Mouse (Mus musculus) kidney, embryonic 15.5 days (tissue): ENCODE results near the gene Abca3. TPM values are rescaled to one million over a fixed set of nuclear protein-coding genes. Genes with fewer than 3 reads are reported as not detected.

Experiments used
- ATAC-seq: fragments of 200-750 bp; cut with Nextera tagmentation; replicated peaks from 2 replicates; pipeline ENCODE4 v1.8.0; 2017; ENCODE audit warnings: moderate TSS enrichment; ENCODE audit not compliant: low FRiP score
- H3K27ac ChIP-seq: fragments of 300-500 bp; sonication (generic); 2 replicates; pipeline ENCODE4 v1.5.1; 2015; ENCODE audit warnings: mild to moderate bottlenecking, inconsistent platforms
- H3K27me3 ChIP-seq: fragments of 300-500 bp; sonication (generic); 2 replicates; pipeline ENCODE4 v1.6.1; 2015; ENCODE audit warnings: inconsistent platforms
- H3K36me3 ChIP-seq: fragments of 300-500 bp; sonication (generic); 2 replicates; pipeline ENCODE4 v1.6.1; 2015; ENCODE audit warnings: inconsistent platforms
- H3K4me1 ChIP-seq: fragments of 300-500 bp; sonication (generic); 2 replicates; pipeline ENCODE4 v1.6.1; 2015; ENCODE audit warnings: inconsistent platforms
- H3K4me2 ChIP-seq: fragments of 300-500 bp; sonication (generic); 2 replicates; pipeline ENCODE4 v1.6.1; 2015; ENCODE audit warnings: moderate library complexity, mild to moderate bottlenecking, inconsistent platforms
- H3K4me3 ChIP-seq: fragments of 300-500 bp; sonication (generic); replicated peaks from 2 replicates; pipeline ENCODE4 v1.5.1; 2015; ENCODE audit warnings: mild to moderate bottlenecking, inconsistent platforms
- H3K9ac ChIP-seq: fragments of 300-500 bp; sonication (generic); 2 replicates; pipeline ENCODE4 v1.6.1; 2015; ENCODE audit warnings: mild to moderate bottlenecking, inconsistent platforms
- H3K9me3 ChIP-seq: fragments of 300-500 bp; sonication (generic); replicated peaks from 2 replicates; pipeline ENCODE4 v1.6.1; 2016; ENCODE audit warnings: inconsistent platforms
- WGBS: fragments of 180-500 bp; shearing (Covaris S2); methylation state at CpG from one replicate; pipeline ENCODE4 v1.1.7; 2015; ENCODE audit warnings: mixed read lengths; 5-methylcytosine and 5-hydroxymethylcytosine counted together
- polyA plus RNA-seq: library from polyadenylated mRNA; unstranded; fragments of >200 nt; fragmentation: Nextera tagmentation; extraction: Ambion mirVana; gene quantifications from 2 replicates; pipeline ENCODE4 v1.2.1, GENCODE M21; 2015

The Abca3 gene
- 17.4 and 17.5 TPM in 2 replicates for polyA plus RNA-seq

DNA sequence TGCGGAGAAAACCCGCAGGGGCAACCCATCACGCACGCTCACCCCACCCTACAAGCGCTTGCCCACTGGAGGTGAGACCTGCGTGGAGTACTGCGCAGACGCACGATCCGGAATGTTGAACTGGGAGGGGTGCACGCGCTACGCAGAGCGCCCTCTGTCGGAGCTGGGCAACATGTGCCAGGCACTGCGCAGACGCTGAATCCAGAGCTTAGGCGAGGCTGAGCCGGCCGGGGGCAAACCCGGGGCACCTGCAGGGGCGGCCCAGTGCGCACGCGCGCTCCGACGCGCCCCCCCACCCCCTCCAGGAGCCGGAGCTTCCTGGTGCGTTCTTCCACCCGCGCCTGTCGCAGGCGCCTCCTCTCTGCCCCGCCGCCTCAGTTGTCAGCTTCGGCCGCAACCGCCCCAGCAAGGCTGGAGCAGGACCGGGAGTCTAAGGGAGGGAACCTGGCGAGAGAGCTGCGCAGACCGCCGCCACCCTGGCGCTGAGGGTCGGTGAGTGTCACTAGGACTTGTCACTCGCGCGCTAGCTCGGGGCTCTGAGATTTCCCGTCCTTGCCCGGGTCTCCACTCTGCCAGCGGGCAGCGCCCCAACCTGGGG, at the start of gene Abca3:
Gene Abca3 (plus strand): TSS at position 191 of the 598 bp plus-strand sequence.
- H3K36me3 ChIP-seq, result no peaks in the 10 kb centered on the region
- H3K27ac ChIP-seq, result peak within 1 kb of the TSS; percentile 75
- peak within 1 kb of the TSS; percentile 73 for H3K9ac ChIP-seq
- peaks cover 29% of the 10 kb centered on the region for H3K27me3 ChIP-seq
- H3K9me3 ChIP-seq, result no peaks in the 10 kb centered on the region
- peak; percentile 96 for ATAC-seq
- H3K4me3 ChIP-seq, result peak within 1 kb of the TSS; percentile 73
- peaks cover 26% of the 10 kb centered on the region for H3K4me1 ChIP-seq
- H3K4me2 ChIP-seq, result peak within 1 kb of the TSS; percentile 98
- WGBS, result under 1% methylated on average over 50 of the region's 55 CpGs

- ATAC-seq, result no peak
These were observed 44.2 kb upstream of the Abca3 start for GRCm38 (mm10) chr17:24307500-24307899.

DNA sequence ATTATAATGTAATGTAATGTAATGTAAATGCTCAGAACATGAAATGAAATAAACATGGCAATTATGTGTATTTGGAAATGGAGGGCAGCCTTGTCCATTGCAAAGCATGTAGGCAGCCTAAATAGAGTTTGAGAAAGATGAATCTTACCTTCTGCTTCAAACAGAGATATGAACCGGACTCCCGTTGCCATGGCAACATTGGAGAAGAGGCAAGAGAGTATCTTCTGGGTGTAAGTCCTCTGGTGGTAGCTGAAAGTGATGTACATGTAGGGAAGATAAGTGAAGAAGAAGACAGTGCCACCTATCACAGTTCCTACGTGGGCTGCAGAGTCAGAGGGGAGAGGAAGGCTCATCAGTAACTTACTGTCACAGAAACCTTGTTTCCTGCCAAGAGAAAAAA, 30.9 kb upstream of the Abca3 start:
- ATAC-seq, result no peak
- Histone ChIP-seq H3K36me3 (no peaks in the 10 kb centered on the region), H3K27ac (no peak overlapping the region), H3K9me3 (peaks cover 7% of the 10 kb centered on the region; the same call in 1 of the 2 replicates), H3K4me3 (no peak overlapping the region), H3K9ac (no peak overlapping the region), H3K27me3 (no peaks in the 10 kb centered on the region), H3K4me1 (no peaks in the 10 kb centered on the region), H3K4me2 (no peak overlapping the region)
- 84% methylated on average over 3 of the region's 3 CpGs for WGBS

More at GRCm38 (mm10) chr17:24307500-24307899, 44.2 kb upstream of the Abca3 start:
- WGBS, result 42% methylated on average over 4 of the region's 4 CpGs
- Histone ChIP-seq H3K27me3 (no peaks in the 10 kb centered on the region), H3K27ac (no peak overlapping the region), H3K4me3 (no peak overlapping the region), H3K4me2 (no peak overlapping the region), H3K9ac (no peak overlapping the region), H3K36me3 (no peaks in the 10 kb centered on the region), H3K9me3 (no peaks in the 10 kb centered on the region), H3K4me1 (no peaks in the 10 kb centered on the region)

- ATAC-seq, result no peak
- no peak overlapping the region for H3K4me2 ChIP-seq
- no peak overlapping the region for H3K9ac ChIP-seq
- 88% methylated on average over 10 of the region's 10 CpGs for WGBS
- H3K36me3 ChIP-seq, result no peaks in the 10 kb centered on the region
- H3K27ac ChIP-seq, result no peak overlapping the region
- no peaks in the 10 kb centered on the region for H3K27me3 ChIP-seq
- H3K9me3 ChIP-seq, result peaks cover 7% of the 10 kb centered on the region; the same call in 1 of the 2 replicates
- no peaks in the 10 kb centered on the region for H3K4me1 ChIP-seq
- H3K4me3 ChIP-seq, result no peak overlapping the region
These were observed 26.7 kb upstream of the Abca3 start for GRCm38 (mm10) chr17:24325051-24325450.

DNA sequence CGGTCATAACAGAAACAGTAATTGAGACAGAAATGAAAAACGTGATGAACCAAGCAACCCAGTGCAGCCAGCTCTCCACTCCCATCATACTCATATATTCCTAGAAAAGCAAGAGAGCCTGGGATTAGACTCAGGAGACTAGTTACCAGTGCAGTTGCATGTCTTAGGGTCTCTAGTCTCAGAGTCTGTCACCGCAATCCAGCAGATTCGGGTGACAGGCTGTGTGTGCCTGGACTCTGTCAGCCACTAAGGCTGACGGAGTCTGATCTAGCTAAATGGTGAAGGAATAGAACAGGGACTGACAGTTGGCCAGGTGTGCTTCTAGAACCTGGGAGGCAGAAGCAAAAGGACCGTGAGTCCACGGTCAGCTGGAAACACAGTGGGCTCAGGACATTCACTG, 24.1 kb upstream of the Abca3 start:
- H3K4me1 ChIP-seq, result no peaks in the 10 kb centered on the region
- no peak overlapping the region for H3K9ac ChIP-seq
- no peak overlapping the region for H3K4me2 ChIP-seq
- no peak overlapping the region for H3K4me3 ChIP-seq
- no peaks in the 10 kb centered on the region for H3K27me3 ChIP-seq
- no peaks in the 10 kb centered on the region for H3K9me3 ChIP-seq
- no peak for ATAC-seq
- 80% methylated on average over 7 of the region's 7 CpGs for WGBS
- H3K27ac ChIP-seq, result no peak overlapping the region
- no peaks in the 10 kb centered on the region for H3K36me3 ChIP-seq

GRCm38 (mm10) chr17:24344672-24345071, 7.1 kb upstream of the Abca3 start:
- no peak for ATAC-seq
- H3K9me3 ChIP-seq, result no peaks in the 10 kb centered on the region
- no peaks in the 10 kb centered on the region for H3K4me1 ChIP-seq
- H3K9ac ChIP-seq, result no peak overlapping the region
- peaks cover 10% of the 10 kb centered on the region for H3K27me3 ChIP-seq
- H3K4me2 ChIP-seq, result no peak overlapping the region
- no peak overlapping the region for H3K27ac ChIP-seq
- no peaks in the 10 kb centered on the region for H3K36me3 ChIP-seq
- H3K4me3 ChIP-seq, result no peak overlapping the region
- 79% methylated on average over 8 of the region's 8 CpGs for WGBS

DNA sequence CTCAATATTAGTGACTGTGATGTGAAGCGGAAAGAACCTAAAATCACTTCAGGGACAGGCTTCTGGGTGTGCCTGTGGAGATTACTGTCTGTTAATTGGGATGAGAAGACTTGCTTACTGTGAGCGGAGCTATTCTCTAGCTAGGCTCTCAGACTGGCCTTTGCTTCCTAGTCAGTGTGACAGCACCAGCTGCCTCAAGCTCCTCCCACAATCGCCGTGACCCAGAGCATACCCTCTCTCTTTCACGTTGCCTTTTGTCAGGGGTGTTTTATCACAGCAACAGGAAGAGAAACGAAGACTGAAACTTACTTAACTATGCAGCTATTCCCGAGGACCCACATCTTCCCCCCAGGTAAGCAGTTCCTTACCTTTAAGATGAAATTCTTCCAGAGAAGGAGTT, 4.9 kb upstream of the Abca3 start:
- Histone ChIP-seq H3K9me3 (no peaks in the 10 kb centered on the region), H3K36me3 (no peaks in the 10 kb centered on the region), H3K27me3 (peaks cover 29% of the 10 kb centered on the region), H3K4me3 (no peak overlapping the region), H3K4me2 (no peak overlapping the region), H3K27ac (no peak overlapping the region), H3K9ac (no peak overlapping the region), H3K4me1 (peaks cover 10% of the 10 kb centered on the region)
- no peak for ATAC-seq
- WGBS, result 52% methylated on average over 7 of the region's 7 CpGs

DNA sequence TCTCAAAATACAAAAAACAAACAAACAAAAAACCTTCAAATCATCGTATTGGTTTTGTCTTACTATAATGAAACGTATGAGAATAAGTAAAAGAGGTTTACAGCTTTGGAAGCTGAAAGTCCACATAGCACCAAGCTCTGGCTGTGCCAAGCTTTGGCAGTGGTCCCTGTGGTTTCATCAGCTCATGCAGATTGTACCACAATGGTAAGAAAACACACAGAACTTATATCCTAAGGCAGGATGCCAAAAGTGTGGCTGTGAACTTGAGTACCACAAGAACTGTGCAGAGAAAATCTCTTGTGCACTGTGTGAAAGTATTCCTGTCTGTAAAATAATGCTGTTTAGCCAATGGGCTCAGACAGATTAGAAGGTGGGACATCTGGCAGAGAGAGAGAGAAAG, 2.6 kb upstream of the Abca3 start:
- Histone ChIP-seq H3K9ac (no peak overlapping the region), H3K27me3 (peaks cover 29% of the 10 kb centered on the region), H3K4me3 (no peak overlapping the region), H3K27ac (no peak overlapping the region), H3K36me3 (no peaks in the 10 kb centered on the region), H3K4me2 (no peak overlapping the region), H3K9me3 (no peaks in the 10 kb centered on the region), H3K4me1 (peaks cover 26% of the 10 kb centered on the region)
- 82% methylated on average over 2 of the region's 2 CpGs for WGBS
- ATAC-seq, result no peak

- Histone ChIP-seq H3K9me3 (no peaks in the 10 kb centered on the region), H3K4me1 (peaks cover 26% of the 10 kb centered on the region), H3K9ac (peak within 1 kb of the TSS; percentile 73), H3K4me3 (peak within 1 kb of the TSS; percentile 73), H3K27ac (peak within 1 kb of the TSS; percentile 75; the same call in 1 of the 2 replicates), H3K27me3 (peaks cover 29% of the 10 kb centered on the region), H3K36me3 (no peaks in the 10 kb centered on the region), H3K4me2 (peak within 1 kb of the TSS; percentile 98)
- ATAC-seq, result no peak; the same call in 1 of the 2 replicates
- WGBS, result 2% methylated on average over 42 of the region's 42 CpGs
These were observed 607 bp upstream of the Abca3 start, which contains the start of gene Abca17 for GRCm38 (mm10) chr17:24350926-24351759. Gene Abca17, minus strand, starts transcription at chr17:24351068.

DNA sequence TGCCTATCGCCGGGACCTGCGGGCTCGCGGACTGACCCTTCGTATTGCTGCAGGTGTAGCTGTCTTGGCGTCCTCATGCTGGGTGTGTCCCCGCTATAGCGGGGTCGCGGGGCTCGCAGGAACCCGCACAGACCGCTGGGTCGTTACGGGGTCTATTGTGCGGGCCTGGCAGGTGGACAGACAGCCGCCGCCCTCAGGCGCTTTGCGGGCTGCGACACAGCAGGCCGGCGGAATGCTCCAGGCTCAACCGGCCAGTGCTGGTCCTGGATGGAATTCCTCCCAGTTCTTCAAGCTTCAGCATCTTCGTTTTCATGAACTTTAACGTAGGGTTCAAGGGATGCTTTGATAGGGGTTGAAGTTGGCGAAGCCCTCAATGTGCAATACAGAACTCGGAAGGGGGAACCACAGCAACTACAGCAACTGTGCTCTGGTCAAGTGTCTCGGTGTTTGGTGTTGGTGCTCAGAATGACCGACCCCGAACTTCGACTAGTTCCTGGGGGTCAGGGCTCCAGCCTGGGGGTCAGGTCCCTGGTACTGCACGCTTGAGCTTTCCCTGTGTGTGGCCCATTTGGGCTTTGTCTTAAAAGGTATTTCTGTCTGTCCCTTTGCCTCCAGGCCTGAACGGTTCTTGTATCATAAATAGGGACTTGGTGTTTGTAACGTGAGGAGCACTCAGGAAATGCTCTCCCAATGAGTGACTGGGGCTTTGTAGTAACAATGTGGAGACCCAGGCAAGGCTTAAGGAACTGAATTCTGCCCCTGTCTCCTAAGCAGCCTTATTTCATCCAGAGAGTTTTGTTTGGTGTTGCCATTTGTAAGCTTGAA, 832 bp downstream of the Abca3 start:
- WGBS, result 2% methylated on average over 36 of the region's 36 CpGs
- no peaks in the 10 kb centered on the region for H3K9me3 ChIP-seq
- H3K27me3 ChIP-seq, result peaks cover 29% of the 10 kb centered on the region
- peak overlapping the region; percentile 73 for H3K4me3 ChIP-seq
- peaks cover 26% of the 10 kb centered on the region for H3K4me1 ChIP-seq
- peak overlapping the region; percentile 75 for H3K27ac ChIP-seq
- peak overlapping the region; percentile 98 for H3K4me2 ChIP-seq
- peak overlapping the region; percentile 73 for H3K9ac ChIP-seq
- ATAC-seq, result peak; percentile 59
- no peaks in the 10 kb centered on the region for H3K36me3 ChIP-seq

GRCm38 (mm10) chr17:24353960-24354359, 2.2 kb downstream of the Abca3 start:
- H3K27me3 ChIP-seq, result peaks cover 25% of the 10 kb centered on the region
- peaks cover 26% of the 10 kb centered on the region for H3K4me1 ChIP-seq
- no peak overlapping the region for H3K9ac ChIP-seq
- H3K27ac ChIP-seq, result no peak overlapping the region
- no peak overlapping the region for H3K4me2 ChIP-seq
- 85% methylated on average over 3 of the region's 3 CpGs for WGBS
- H3K4me3 ChIP-seq, result no peak overlapping the region
- H3K36me3 ChIP-seq, result no peaks in the 10 kb centered on the region
- H3K9me3 ChIP-seq, result no peaks in the 10 kb centered on the region
- ATAC-seq, result no peak
